Mouse (Mus musculus): ENCODE measurements around the gene Gnl3.

The Gnl3 gene

DNA sequence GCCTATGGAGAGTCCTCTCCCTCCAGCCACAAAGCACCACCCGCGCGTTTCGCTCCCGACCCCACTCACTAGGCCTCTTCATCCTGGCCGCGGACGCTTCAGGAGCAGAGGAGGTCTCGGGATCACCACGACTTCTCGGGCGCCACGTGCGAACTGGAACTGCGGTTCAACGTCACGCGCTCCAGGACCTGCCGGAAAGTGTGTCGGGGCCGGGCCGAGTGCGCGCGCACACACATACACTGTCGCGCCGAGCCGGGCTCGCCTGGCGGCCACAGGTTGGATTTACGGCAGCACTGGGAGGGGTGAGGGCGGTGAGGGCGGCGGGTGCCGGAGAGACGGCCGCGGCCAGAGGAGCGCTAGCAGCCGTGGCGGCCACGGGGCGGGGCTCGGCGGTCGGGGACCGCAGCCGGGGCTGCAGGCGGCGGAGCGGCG lies at the start of gene Gnl3, which contains the start of gene Pbrm1:
Gene Gnl3, minus strand, starts transcription at position 293 of the 432 bp plus-strand sequence.
Gene Pbrm1, plus strand, starts transcription at position 279 of the 432 bp plus-strand sequence.
- in situ Hi-C loops (cut with MseI, MboI), result no loop called here

DNA sequence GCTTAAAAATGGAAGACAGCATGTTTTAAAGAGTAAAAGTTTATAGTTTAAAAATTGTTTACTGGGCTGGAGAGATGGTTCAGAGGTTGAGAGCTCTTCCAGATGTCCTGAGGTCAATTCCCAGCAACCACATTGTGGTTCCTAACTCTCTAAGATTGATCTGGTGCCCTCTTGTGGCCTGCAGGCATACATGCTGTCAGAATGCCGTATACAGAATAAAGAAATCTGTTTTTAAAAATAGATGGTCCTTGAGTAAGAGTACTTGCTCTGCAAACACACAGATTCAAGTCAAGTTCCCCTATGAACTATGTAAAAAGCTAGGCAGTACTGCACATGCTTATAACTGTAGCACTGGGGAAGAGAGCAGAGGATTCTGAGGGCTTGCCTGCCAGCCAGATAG lies 43.3 kb upstream of the Gnl3 start:
- in situ Hi-C loops (cut with MseI, MboI), result no loop called here

DNA sequence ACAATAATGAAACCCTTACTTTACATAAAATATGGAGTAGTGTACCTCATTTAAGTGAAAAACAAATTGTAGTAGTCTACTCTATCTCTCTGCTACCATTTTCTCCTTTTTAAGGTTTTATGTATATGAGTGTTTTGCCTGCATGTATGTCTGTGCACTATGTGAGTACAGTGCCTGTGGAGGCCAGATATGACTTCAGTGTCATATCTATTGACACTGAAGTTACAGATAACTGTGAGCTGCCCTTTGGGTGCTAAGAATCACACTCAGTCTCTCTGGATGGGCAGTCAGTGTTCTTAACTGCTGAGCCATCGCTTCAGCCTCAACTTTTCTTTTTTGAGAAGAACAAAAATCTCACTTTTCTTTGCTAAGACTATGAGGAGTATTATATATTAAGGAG lies 26.9 kb upstream of the Gnl3 start:
- in situ Hi-C loops (cut with MseI, MboI), result no loop called here

DNA sequence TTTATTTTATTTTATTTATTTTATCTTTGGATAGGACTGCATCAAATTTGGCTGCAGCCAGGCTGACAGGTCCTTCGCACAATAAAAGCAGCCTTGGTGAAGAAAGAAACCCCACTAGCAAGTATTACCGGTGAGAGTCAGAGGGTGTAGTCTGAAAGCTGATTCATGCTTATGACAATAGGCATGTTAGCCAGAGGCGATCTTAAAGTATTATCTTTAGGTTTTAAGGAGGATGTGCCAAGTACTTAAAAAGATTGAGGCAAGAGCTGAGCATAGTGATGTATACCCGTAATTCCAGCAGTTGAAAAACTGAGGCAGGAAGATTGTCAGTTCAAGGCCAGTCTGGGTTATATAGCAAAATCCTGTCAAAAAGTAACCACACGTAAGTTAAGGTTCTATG lies 26.3 kb upstream of the Gnl3 start:
- in situ Hi-C loops (cut with MseI, MboI), result no loop called here

DNA sequence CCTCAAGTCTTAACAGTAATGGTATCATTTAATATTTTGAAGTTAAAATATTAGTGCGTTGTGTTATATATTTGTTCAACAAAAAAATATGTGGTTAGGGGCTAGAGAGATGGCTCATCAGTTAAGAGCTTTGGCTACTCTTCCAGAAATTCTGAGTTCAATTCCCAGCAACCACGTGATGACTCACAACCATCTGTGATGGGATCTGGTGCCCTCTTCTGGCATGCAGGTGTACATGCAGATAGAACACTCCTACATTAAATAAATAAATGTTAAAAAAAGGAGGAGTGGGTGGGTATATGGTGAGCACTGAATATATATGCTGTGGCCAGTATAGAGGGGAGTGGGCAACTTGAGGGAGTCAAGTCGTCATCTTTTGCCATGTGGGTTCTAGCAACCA lies 6.8 kb upstream of the Gnl3 start:
- in situ Hi-C loops (cut with MseI, MboI), result no loop called here

DNA sequence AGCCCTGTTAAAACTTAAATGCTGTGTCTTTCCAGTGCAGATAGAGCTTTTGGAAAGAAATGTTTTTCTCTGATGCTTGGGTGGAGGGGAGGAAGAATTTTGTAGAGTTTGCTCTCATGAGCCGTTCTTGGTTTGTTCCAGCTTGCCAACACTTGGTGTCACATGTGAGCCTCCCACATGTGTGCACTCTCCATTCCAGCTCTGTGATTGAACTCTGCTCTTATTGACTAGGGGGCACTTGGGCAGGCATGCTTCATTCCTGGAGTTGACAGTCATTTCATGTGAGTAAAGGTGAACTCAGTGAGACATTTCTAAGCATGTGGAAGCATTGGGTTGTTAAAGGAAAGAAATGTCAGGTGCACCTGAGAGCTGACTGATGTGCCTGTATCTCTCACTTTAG lies 3.6 kb upstream of the Gnl3 start:
- in situ Hi-C loops (cut with MseI, MboI), result no loop called here

DNA sequence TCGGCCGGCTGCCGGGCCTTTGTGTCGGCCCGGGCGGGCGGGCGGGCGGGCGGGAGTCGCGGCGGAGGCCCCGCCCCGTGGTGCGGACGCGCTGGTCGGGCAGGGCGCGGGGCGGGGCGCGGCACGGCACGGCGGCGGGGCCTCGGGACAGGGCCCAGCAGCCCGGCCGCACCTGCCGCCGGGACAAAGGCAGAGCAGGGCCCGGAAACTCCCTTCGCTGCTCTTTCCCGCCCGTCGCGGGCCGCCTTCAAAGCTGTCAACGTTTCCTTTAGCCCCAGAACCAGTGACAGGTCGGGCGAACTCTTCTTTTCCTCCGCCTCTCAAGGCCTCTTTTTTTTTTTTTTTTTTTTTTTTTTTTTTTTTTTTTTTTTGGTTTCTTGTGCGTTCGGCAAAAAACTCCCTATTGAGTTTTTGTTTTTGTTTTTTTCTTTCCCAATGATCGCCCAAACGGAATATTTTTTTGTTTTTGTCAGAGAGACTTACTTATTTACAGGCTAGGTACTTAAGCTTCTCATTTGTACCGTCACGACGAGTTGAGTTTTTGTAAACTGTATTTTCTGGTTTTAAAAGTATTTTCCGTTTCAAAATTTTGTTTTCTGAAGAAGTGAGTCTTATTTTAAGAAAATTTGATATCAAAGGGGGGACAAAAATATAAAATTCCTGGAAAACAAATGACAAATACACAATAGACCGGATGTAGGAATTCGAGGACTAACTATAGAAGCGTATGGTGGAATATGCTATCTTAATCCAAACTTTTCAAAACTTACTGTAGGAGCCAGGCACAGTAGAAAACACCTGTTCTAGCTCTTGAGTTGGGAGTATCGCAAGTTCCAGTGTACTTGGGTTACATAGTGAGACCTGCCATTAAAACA lies 616 bp upstream of the Gnl3 start:
- in situ Hi-C loops (cut with MseI, MboI), result no loop called here

DNA sequence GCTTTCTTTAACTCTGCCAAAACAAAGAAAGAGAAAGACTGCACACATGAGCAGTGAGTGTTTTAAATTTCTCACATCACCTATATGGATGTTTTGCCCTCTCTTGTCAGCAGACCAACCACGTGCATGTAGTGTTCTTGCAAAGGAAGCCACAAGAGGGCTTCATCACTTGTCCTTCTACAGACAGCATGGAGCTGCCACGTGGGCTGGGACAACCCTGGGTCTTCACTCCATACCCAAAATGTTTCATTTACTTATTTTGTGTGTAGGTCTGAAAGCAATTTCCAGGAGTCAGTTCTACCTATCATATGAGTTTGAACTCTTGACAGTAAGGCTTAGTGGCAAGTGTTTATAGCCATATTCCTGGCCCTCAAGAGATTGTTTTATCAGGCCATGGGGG lies 1.1 kb downstream of the Gnl3 start:
- in situ Hi-C loops (cut with MseI, MboI), result no loop called here

DNA sequence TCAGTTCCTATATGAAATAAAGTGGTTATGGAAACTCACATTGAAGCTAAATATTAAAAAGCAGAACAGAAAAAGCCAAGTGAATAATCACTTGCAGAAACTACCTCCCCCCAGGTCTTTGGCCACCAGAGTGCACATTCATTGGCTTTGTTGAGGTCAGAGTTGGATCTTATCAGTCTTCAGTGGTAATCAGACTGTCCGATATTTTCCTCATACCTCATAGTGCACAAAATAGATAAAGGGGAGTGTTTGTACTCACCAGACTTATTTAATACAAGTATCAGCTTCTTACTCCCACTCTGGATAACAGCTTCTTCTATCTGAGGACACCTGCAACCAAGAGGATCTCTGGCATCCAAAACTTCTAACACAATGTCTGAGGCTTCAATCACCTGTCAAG lies 2.9 kb downstream of the Gnl3 start:
- in situ Hi-C loops (cut with MseI, MboI), result no loop called here

DNA sequence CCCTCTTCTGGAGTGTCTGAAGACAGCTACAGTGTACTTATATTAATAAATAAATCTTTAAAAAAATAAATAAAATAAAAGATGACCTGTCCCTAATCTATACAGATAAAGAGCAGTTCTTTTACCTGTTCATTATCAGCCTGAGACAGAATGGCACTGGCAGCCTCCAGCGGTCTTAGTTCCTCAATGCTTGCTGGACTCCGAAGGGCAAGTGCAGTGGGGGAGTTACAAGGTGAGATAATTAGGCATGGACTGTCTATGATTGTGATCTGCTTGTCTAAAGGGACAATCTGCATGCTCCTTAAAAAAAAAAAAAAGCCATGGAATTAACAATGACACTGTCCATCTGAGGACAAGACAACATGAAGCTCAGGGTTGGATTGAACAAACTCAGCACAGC lies 5.0 kb downstream of the Gnl3 start:
- in situ Hi-C loops (cut with MseI, MboI), result no loop called here

DNA sequence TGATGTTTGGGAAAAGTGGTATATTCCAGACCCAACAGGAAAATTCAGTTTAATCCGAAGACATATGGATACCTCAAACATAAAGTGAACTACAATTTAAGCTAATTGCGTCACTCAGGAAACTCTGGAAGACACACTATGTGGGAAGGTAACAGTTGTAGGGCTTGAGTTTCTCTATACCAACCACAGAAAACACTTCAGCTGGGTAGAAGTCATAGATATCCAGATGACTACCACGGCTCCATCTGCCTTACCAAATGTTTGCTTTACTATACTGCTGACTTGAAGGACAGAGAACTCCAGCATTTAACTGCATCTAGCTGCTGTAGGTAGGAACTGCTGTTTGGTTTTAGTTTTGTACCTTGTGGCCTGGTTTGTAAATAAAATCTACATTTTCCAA lies 7.4 kb downstream of the Gnl3 start:
- in situ Hi-C loops (cut with MseI, MboI), result no loop called here

DNA sequence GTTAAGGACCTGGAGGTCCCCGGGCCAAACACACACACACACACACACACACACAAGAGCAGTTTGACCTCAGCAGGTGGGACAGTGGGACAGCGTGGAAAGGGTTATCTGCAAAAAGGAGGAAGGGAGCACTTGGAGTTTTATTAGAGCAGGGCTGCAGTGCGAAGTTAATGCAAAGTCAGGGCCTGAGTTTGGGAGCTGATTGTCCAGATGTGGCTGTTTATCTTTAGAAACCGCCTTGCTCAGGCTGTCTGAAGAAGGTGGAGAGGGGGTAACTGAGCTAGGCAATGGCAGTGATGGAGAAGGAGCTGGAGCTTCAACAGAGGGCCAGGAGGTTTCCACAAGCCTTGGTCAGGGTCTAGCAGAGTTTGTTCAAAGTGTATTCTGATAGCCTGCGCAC lies 12.2 kb downstream of the Gnl3 start:
- in situ Hi-C loops (cut with MseI, MboI), result no loop called here

DNA sequence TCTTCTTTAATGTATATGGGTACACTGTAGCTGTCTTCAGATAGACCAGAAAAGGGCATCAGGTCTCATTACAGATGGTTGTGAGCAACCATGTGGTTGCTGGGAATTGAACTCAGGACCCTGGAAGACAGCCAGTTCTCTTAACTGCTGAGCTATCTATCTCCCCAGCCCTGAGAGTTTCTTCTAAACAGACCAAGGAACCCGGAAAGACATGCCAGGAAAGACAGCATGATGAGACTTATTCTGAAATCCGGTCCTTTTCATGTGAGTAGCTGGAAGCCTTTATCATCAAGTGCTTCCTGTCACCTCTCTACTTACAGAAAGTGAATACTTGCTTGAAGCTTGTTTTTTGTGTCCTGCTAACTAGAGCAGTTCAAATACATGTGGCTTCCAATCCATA lies 14.4 kb downstream of the Gnl3 start:
- in situ Hi-C loops (cut with MseI, MboI), result no loop called here

DNA sequence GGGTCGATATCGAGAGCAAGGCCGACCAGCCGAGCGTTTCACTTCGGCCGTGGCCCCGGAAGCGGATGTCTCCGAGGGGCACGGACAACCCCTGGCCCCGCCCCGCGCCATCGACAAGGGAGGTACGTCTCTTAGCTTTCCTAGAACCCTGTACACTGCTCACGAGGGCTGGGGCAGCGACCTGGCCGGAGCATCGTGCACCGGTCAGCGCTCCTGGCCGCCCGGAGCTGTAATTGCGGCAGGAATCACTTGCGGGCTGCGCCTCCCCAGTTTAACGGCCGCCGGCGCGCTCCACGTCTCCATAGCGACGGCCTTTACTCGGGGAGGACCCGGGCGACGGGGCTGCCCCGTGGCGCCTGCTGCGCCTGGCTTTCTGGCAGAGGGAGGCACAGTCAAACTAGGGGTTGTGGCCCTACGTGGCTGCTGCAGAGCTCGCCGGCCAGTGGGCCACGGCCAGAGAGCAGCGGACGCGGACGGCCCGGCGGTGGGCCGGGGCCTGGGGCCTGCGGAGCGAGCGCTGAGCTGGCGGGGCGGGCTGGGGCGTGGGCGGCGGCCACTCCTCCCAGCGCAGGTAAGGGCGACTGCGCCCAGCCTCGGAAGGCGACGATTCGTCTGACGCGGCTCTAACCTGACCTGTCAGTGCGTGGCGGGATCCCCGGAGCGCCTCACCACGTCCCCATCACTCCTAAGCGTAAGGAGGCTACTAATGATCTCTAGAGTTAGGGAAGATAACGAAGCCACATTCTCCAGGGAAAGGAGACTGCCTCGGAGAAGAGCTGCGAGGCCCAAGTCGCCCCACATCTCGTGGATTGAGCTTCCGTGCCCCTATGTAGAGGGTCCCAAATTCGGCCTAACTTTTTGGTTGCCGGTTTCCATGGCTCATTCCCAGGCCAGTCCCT lies 17.4 kb downstream of the Gnl3 start, which contains the start of the genes Glt8d1 and Spcs1:
Gene Glt8d1, plus strand, starts transcription at position 94 of the 899 bp plus-strand sequence.
Gene Spcs1, minus strand, starts transcription at position 366 of the 899 bp plus-strand sequence.
- in situ Hi-C loops (cut with MseI, MboI), result no loop called here

DNA sequence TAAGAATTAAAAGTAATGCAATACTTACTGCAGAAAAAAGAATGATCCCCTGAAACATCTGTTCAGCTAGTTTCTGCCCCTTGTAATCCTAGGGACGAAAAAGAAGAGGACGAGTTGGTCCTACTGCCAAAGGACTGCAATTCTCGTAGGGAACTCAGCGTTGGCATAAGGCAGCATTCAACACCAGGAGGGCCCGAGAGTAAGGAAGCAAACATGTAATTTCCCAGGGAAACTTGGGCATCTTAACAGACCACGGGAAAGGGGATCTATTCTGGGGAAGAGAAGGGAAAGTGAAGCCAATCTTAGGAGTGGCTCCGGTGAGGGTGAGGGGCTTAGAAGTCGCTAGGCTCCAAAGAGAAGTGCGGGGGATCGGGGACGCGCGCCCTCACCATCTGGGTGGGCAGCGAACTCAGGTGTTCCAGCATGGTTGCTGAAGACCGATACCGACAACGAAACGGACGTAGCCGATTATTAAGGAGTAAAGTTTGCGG lies 18.1 kb downstream of the Gnl3 start:
- in situ Hi-C loops (cut with MseI, MboI), result no loop called here

DNA sequence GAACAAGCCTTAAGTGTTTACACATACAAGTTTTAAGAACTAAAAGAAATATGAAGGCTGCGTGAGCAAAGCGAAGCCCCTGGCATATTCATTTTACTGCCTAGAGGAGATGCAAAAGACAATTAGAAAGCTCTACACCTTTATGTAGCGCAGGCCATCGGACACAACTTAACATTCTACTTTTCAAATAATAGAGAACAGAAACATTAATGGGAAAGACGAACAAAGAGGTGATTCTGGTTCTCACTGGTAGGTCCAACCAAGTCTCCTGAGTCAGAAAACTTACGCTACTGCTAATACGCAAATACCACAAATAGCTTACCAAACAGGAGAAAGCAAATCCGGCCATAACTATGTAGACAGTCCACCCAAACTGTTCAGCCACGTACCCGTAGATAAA lies 18.6 kb downstream of the Gnl3 start:
- in situ Hi-C loops (cut with MseI, MboI), result no loop called here

DNA sequence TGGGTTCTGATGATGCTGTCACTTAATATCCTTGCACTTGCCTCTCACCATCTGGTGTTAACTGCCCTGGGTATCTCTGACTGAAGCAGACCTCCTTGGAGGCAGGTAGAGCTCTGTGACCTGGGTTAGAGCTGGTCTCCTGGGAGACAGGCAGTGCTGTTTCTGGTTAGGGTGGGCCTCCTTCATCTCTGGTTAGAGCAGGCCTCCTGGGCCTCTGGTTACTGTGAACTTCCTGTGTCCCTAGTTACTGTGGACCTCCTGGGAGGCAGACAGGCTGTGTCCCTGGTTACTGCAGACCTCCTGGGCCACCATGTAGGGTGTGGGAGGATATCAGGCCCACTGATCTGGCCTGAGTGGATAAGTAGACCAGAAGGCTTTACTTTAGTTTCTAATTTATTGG lies 22.5 kb downstream of the Gnl3 start:
- in situ Hi-C loops (cut with MseI, MboI), result no loop called here

DNA sequence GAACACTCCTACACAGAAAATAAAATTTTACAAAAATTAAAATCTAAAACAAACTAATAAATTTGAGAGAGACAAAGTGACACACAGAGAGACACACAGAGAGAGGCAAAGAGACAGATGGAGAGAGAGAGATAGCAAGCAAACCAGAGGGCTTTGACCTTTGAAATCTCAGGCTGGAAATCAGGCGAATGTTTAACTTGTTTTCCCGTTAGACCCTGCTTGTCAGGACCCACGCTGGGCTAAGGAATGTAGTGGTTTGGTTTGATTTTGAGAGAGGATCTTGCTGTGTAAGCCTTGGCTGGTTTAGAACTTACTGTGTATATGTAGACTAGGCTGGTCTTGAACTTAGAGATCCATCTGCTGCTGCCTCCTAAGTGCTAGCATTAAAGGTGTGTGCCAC lies 42.7 kb downstream of the Gnl3 start:
- in situ Hi-C loops (cut with MseI, MboI), result no loop called here

DNA sequence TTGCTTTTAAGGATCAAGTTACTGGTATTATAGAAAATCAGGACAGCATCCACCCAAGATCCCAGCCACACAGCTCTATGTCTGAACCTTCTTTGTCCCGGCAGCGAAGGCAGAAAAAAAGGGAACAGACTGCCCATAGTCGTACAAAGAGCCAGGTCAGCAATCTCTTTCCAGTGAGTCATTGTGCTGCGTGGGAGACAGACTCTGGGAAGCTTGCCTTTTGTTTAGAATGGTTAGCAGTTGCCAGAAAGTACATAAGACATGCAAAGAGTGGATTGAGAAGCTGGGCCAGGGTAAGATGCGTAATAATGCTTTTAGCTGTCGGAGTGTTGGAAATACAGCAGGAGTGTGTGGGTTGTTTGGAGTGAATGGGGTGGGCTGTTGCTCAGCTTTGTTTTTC lies 44.7 kb downstream of the Gnl3 start:
- in situ Hi-C loops (cut with MseI, MboI), result no loop called here
